Mouse (Mus musculus): Measurements from ENCODE around the gene Adat3. TPM values are rescaled to one million over a fixed set of nuclear protein-coding genes. Genes with fewer than 3 reads are reported as not detected.
A peak's percentile ranks its signal among the peaks of the same experiment; 100 is the strongest.

Adat3 gene
- total and polyA plus RNA-seq, 3 experiments = 1.6 to 19.4 TPM; not detected in 1

- ATAC-seq (ENCODE audit: extremely low read depth, insufficient number of reproducible peaks, low FRiP score, poor library complexity, severe bottlenecking) (no peak), DNase-seq (ENCODE audit: low spot score) (peak; percentile 74)
- peak within 1 kb of the TSS; percentile 94 for H3K4me3 ChIP-seq (ENCODE audit: low read depth, low read length)
- no peaks in the 10 kb centered on the region for H3K27me3 ChIP-seq (ENCODE audit: insufficient read depth, low read length)
- H3K9me3 ChIP-seq (replicated peaks) = no peaks in the 10 kb centered on the region
- peaks cover 65% of the 10 kb centered on the region for H3K4me1 ChIP-seq (ENCODE audit: insufficient read depth, low read depth, low read length)
- TF ChIP-seq POLR2AphosphoS5 (IDR thresholded peaks at IDR 0.05; ENCODE audit: insufficient replicate concordance, low read depth, low read length) (no peak), GATA1 (IDR thresholded peaks at IDR 0.05; ENCODE audit: borderline replicate concordance, low read length) (no peak), CTCF (IDR thresholded peaks at IDR 0.05; ENCODE audit: low read depth, low read length) (no peak), GATA2 (IDR thresholded peaks at IDR 0.05; ENCODE audit: borderline replicate concordance, low read depth, low read length) (no peak), TAL1 (conservative IDR thresholded peaks at IDR 0.05; ENCODE audit: low read depth, low read length) (no peak)
- H3K36me3 ChIP-seq (replicated peaks) = peaks cover 57% of the 10 kb centered on the region
Observed at GRCm38 (mm10) chr10:80622661-80623456, 20.2 kb downstream of the Adat3 start, which contains the start of gene Csnk1g2. Csnk1g2 (plus strand) TSS chr10:80622838.

- ATAC-seq (ENCODE audit: extremely low read depth, insufficient number of reproducible peaks, low FRiP score, poor library complexity, severe bottlenecking) (no peak), DNase-seq (ENCODE audit: low spot score) (peak; percentile 53)
- Histone ChIP-seq H3K36me3 (replicated peaks) (peaks cover 60% of the 10 kb centered on the region), H3K27me3 (ENCODE audit: insufficient read depth, low read length) (no peaks in the 10 kb centered on the region), H3K4me1 (ENCODE audit: insufficient read depth, low read depth, low read length) (peaks cover 72% of the 10 kb centered on the region), H3K9me3 (replicated peaks) (no peaks in the 10 kb centered on the region), H3K4me3 (ENCODE audit: low read depth, low read length) (peak overlapping the region; percentile 94)
- TF ChIP-seq GATA2 (IDR thresholded peaks at IDR 0.05; ENCODE audit: borderline replicate concordance, low read depth, low read length) = no peak
- TF ChIP-seq POLR2AphosphoS5 (IDR thresholded peaks at IDR 0.05; ENCODE audit: insufficient replicate concordance, low read depth, low read length) = no peak
- no peak for TF ChIP-seq GATA1 (IDR thresholded peaks at IDR 0.05; ENCODE audit: borderline replicate concordance, low read length)
- TF ChIP-seq CTCF (IDR thresholded peaks at IDR 0.05; ENCODE audit: low read depth, low read length) = no peak
- TF ChIP-seq TAL1 (conservative IDR thresholded peaks at IDR 0.05; ENCODE audit: low read depth, low read length) = no peak
Observed at GRCm38 (mm10) chr10:80623457-80624191, 20.9 kb downstream of the Adat3 start.

- Histone ChIP-seq H3K27me3 (ENCODE audit: insufficient read depth, low read length) (no peaks in the 10 kb centered on the region), H3K36me3 (replicated peaks) (peaks cover 70% of the 10 kb centered on the region), H3K9me3 (replicated peaks) (no peaks in the 10 kb centered on the region), H3K4me1 (ENCODE audit: insufficient read depth, low read depth, low read length) (peaks cover 75% of the 10 kb centered on the region), H3K4me3 (ENCODE audit: low read depth, low read length) (no peak overlapping the region)
- TF ChIP-seq CTCF (IDR thresholded peaks at IDR 0.05; ENCODE audit: low read depth, low read length) (no peak), GATA2 (IDR thresholded peaks at IDR 0.05; ENCODE audit: borderline replicate concordance, low read depth, low read length) (no peak), TAL1 (conservative IDR thresholded peaks at IDR 0.05; ENCODE audit: low read depth, low read length) (no peak)
- ATAC-seq (ENCODE audit: extremely low read depth, insufficient number of reproducible peaks, low FRiP score, poor library complexity, severe bottlenecking) (no peak), DNase-seq (ENCODE audit: low spot score) (no peak)
Observed at GRCm38 (mm10) chr10:80625764-80626163, 23.1 kb downstream of the Adat3 start.

GRCm38 (mm10) chr10:80627685-80628084, 25.0 kb downstream of the Adat3 start:
- ATAC-seq (ENCODE audit: extremely low read depth, insufficient number of reproducible peaks, low FRiP score, poor library complexity, severe bottlenecking) (no peak; the same call in 1 of the 2 replicates), DNase-seq (ENCODE audit: low spot score) (no peak)
- H3K9me3 ChIP-seq (replicated peaks) = no peaks in the 10 kb centered on the region
- peaks cover 78% of the 10 kb centered on the region for H3K4me1 ChIP-seq (ENCODE audit: insufficient read depth, low read depth, low read length)
- no peaks in the 10 kb centered on the region for H3K27me3 ChIP-seq (ENCODE audit: insufficient read depth, low read length)
- TF ChIP-seq CTCF (IDR thresholded peaks at IDR 0.05; ENCODE audit: low read depth, low read length) (no peak), TAL1 (conservative IDR thresholded peaks at IDR 0.05; ENCODE audit: low read depth, low read length) (no peak), GATA2 (IDR thresholded peaks at IDR 0.05; ENCODE audit: borderline replicate concordance, low read depth, low read length) (no peak), GATA1 (IDR thresholded peaks at IDR 0.05; ENCODE audit: borderline replicate concordance, low read length) (no peak), POLR2AphosphoS5 (IDR thresholded peaks at IDR 0.05; ENCODE audit: insufficient replicate concordance, low read depth, low read length) (no peak)
- H3K4me3 ChIP-seq (ENCODE audit: low read depth, low read length) = peak overlapping the region; percentile 3; the same call in 1 of the 2 replicates
- H3K36me3 ChIP-seq (replicated peaks) = peaks cover 89% of the 10 kb centered on the region

GRCm38 (mm10) chr10:80628925-80629324, 26.2 kb downstream of the Adat3 start:
- peaks cover 68% of the 10 kb centered on the region for H3K4me1 ChIP-seq (ENCODE audit: insufficient read depth, low read depth, low read length)
- ATAC-seq (ENCODE audit: extremely low read depth, insufficient number of reproducible peaks, low FRiP score, poor library complexity, severe bottlenecking) (no peak), DNase-seq (ENCODE audit: low spot score) (no peak)
- H3K9me3 ChIP-seq (replicated peaks) = no peaks in the 10 kb centered on the region
- TF ChIP-seq POLR2AphosphoS5 (IDR thresholded peaks at IDR 0.05; ENCODE audit: insufficient replicate concordance, low read depth, low read length) = no peak
- TF ChIP-seq GATA1 (IDR thresholded peaks at IDR 0.05; ENCODE audit: borderline replicate concordance, low read length) = no peak
- TF ChIP-seq TAL1 (conservative IDR thresholded peaks at IDR 0.05; ENCODE audit: low read depth, low read length) = no peak
- TF ChIP-seq GATA2 (IDR thresholded peaks at IDR 0.05; ENCODE audit: borderline replicate concordance, low read depth, low read length) = no peak
- TF ChIP-seq CTCF (IDR thresholded peaks at IDR 0.05; ENCODE audit: low read depth, low read length) = no peak
- no peak overlapping the region for H3K4me3 ChIP-seq (ENCODE audit: low read depth, low read length)
- no peaks in the 10 kb centered on the region for H3K27me3 ChIP-seq (ENCODE audit: insufficient read depth, low read length)
- peaks cover 93% of the 10 kb centered on the region for H3K36me3 ChIP-seq (replicated peaks)

- peaks cover 96% of the 10 kb centered on the region for H3K36me3 ChIP-seq (replicated peaks)
Observed at GRCm38 (mm10) chr10:80635345-80635744, 32.7 kb downstream of the Adat3 start.

More at GRCm38 (mm10) chr10:80635345-80635744, 32.7 kb downstream of the Adat3 start:
- Histone ChIP-seq H3K4me3 (ENCODE audit: low read depth, low read length) (no peak overlapping the region), H3K9me3 (replicated peaks) (no peaks in the 10 kb centered on the region), H3K27me3 (ENCODE audit: insufficient read depth, low read length) (peaks cover 6% of the 10 kb centered on the region; the same call in 1 of the 2 replicates), H3K4me1 (ENCODE audit: insufficient read depth, low read depth, low read length) (peaks cover 18% of the 10 kb centered on the region)
- no peak for DNase-seq (ENCODE audit: low spot score)
- no peak for ATAC-seq (ENCODE audit: extremely low read depth, insufficient number of reproducible peaks, low FRiP score, poor library complexity, severe bottlenecking)
- TF ChIP-seq GATA1 (IDR thresholded peaks at IDR 0.05; ENCODE audit: borderline replicate concordance, low read length) = no peak
- no peak for TF ChIP-seq GATA2 (IDR thresholded peaks at IDR 0.05; ENCODE audit: borderline replicate concordance, low read depth, low read length)
- TF ChIP-seq POLR2AphosphoS5 (IDR thresholded peaks at IDR 0.05; ENCODE audit: insufficient replicate concordance, low read depth, low read length) = no peak
- no peak for TF ChIP-seq CTCF (IDR thresholded peaks at IDR 0.05; ENCODE audit: low read depth, low read length)
- TF ChIP-seq TAL1 (conservative IDR thresholded peaks at IDR 0.05; ENCODE audit: low read depth, low read length) = no peak
